Mouse (Mus musculus): Measurements from ENCODE around the gene Shc2. TPM values are rescaled to one million over a fixed set of nuclear protein-coding genes. Genes with fewer than 3 reads are reported as not detected.

The Shc2 gene
- polyA plus RNA-seq (2015; fragmentation: Nextera tagmentation; extraction: Ambion mirVana), result 24.5 and 26.5 TPM in 2 replicates

DNA sequence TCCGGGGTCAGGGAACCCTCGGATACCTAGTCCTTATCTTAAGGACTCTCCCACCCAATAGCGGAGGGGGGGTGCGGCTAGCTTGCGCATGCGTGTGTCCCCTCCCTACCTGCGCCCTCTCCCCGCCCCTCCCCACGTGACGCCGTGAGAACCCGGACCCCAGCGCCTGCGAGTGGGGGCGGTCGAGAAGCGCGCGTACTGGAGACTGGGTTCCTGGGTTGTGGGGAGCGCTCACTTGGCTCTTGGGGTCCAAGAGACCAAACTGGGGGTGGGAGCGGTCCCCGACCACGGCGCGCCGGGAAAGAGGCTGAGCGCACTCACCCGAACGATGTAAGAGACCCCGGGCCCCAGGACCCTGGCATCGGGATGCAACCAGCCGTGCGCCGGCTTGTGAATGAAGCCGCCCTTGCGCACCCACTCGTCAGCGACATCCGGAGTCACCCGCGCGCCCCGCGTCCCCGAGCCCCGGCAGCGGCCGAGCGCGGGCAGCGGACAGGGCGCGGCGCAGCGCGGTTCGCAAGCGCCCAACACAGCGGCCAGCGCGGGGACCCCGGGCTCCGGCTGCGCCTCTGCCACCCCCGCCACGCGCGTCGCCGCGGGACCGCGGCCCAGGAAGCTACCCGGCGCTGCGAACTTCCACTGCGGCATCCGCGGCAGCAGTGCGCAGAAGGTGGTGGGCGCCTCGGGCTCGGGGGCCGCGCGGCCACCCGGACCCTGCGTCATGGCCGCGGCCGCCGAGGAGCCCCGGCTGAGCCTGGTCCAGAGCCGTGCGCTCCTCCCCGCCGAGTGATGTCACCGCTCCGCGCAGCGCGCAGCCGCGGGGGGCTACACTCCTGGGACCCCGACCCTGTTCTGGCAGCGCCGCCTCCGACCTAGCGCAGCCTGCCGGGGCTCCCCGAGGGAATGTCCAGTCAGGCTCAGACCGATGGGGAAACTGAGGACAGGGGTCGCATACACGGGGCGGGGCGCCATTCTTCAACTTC, at the start of gene Shc2:
Gene Shc2 (minus strand): TSS at position 791 of the 983 bp plus-strand sequence.
- peaks cover 46% of the 10 kb centered on the region for H3K4me1 ChIP-seq (replicated peaks)
- H3K4me3 ChIP-seq, result peak within 1 kb of the TSS; percentile 80
- peak within 1 kb of the TSS; percentile 96 for H3K9ac ChIP-seq
- H3K36me3 ChIP-seq, result no peaks in the 10 kb centered on the region
- peaks cover 32% of the 10 kb centered on the region for H3K27me3 ChIP-seq
- peak within 1 kb of the TSS; percentile 96 for H3K27ac ChIP-seq
- no peaks in the 10 kb centered on the region for H3K9me3 ChIP-seq
- ATAC-seq (ENCODE audit: low FRiP score), result peak; percentile 84
- under 1% methylated on average over 109 of the region's 116 CpGs for WGBS
- peak within 1 kb of the TSS; percentile 80 for H3K4me2 ChIP-seq

- no peaks in the 10 kb centered on the region for H3K27me3 ChIP-seq
- no peak overlapping the region for H3K27ac ChIP-seq
- H3K9ac ChIP-seq, result no peak overlapping the region
- WGBS, result 97% methylated on average over 6 of the region's 6 CpGs
- H3K9me3 ChIP-seq, result no peaks in the 10 kb centered on the region
- H3K4me1 ChIP-seq (replicated peaks), result peaks cover 18% of the 10 kb centered on the region
- peaks cover 59% of the 10 kb centered on the region for H3K36me3 ChIP-seq
- no peak overlapping the region for H3K4me2 ChIP-seq
- no peak overlapping the region for H3K4me3 ChIP-seq
- no peak for ATAC-seq (ENCODE audit: low FRiP score)
These were observed 49.8 kb upstream of the Shc2 start for GRCm38 (mm10) chr10:79687513-79687912.

GRCm38 (mm10) chr10:79686691-79687090, 49.0 kb upstream of the Shc2 start:
- WGBS, result 100% methylated on average over 1 of the region's 1 CpGs
- no peak overlapping the region for H3K4me2 ChIP-seq
- no peak overlapping the region for H3K4me3 ChIP-seq
- no peak overlapping the region for H3K9ac ChIP-seq
- H3K4me1 ChIP-seq (replicated peaks), result peaks cover 18% of the 10 kb centered on the region
- H3K36me3 ChIP-seq, result peaks cover 59% of the 10 kb centered on the region
- no peak overlapping the region for H3K27ac ChIP-seq
- no peaks in the 10 kb centered on the region for H3K9me3 ChIP-seq
- no peaks in the 10 kb centered on the region for H3K27me3 ChIP-seq
- ATAC-seq (ENCODE audit: low FRiP score), result no peak

GRCm38 (mm10) chr10:79686219-79686618, 48.5 kb upstream of the Shc2 start:
- H3K27me3 ChIP-seq, result no peaks in the 10 kb centered on the region
- H3K9me3 ChIP-seq, result no peaks in the 10 kb centered on the region
- no peak overlapping the region for H3K4me3 ChIP-seq
- ATAC-seq (ENCODE audit: low FRiP score), result no peak
- H3K9ac ChIP-seq, result no peak overlapping the region
- H3K4me2 ChIP-seq, result no peak overlapping the region
- no peak overlapping the region for H3K27ac ChIP-seq
- H3K36me3 ChIP-seq, result peaks cover 59% of the 10 kb centered on the region
- H3K4me1 ChIP-seq (replicated peaks), result peaks cover 19% of the 10 kb centered on the region
- 91% methylated on average over 2 of the region's 2 CpGs for WGBS

DNA sequence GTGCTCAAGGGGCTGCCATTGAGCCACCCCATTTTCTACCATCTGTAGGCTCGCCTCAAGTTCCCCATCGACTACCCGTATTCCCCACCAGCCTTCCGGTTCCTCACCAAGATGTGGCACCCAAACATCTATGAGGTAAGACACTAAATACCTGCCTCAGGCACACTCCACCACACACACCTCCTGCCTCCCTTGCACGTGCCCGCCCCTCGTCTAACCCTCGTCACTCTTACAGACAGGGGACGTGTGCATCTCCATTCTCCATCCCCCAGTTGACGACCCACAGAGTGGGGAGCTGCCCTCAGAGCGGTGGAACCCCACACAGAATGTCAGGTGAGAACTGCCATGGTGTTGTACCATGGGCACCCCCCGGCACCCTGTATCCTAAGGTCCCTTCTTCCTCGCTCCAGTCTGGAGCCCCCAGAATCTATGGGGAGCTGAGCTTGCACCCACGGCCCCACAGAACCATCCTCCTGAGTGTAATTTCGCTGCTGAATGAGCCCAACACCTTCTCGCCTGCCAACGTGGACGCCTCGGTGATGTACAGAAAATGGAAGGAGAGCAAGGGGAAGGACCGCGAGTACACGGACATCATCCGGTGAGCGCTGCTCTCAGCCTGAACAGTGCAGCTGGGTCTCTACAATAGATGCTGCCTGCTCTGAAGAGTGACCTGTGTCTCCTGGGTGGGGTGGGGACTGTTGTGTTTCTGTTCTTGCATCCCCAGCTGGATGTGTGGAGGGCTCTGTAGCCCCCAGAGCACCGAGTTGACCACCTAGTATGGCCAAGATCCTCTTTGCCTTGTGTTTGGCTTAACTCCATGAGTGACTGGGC, 47.3 kb upstream of the Shc2 start:
- peaks cover 26% of the 10 kb centered on the region for H3K4me1 ChIP-seq (replicated peaks)
- H3K9ac ChIP-seq, result no peak overlapping the region
- ATAC-seq (ENCODE audit: low FRiP score), result no peak
- H3K36me3 ChIP-seq, result peaks cover 59% of the 10 kb centered on the region
- no peak overlapping the region for H3K4me2 ChIP-seq
- H3K4me3 ChIP-seq, result no peak overlapping the region
- H3K27ac ChIP-seq, result no peak overlapping the region
- H3K27me3 ChIP-seq, result no peaks in the 10 kb centered on the region
- 94% methylated on average over 25 of the region's 25 CpGs for WGBS
- no peaks in the 10 kb centered on the region for H3K9me3 ChIP-seq

GRCm38 (mm10) chr10:79683726-79684640, 46.3 kb upstream of the Shc2 start:
- Histone ChIP-seq H3K9me3 (no peaks in the 10 kb centered on the region), H3K4me2 (peak overlapping the region; percentile 97), H3K9ac (peak overlapping the region; percentile 90), H3K27ac (no peak overlapping the region), H3K4me3 (peak overlapping the region; percentile 88), H3K27me3 (no peaks in the 10 kb centered on the region), H3K4me1 (replicated peaks) (peaks cover 26% of the 10 kb centered on the region), H3K36me3 (peaks cover 50% of the 10 kb centered on the region)
- WGBS, result 89% methylated on average over 6 of the region's 6 CpGs
- no peak for ATAC-seq (ENCODE audit: low FRiP score)

DNA sequence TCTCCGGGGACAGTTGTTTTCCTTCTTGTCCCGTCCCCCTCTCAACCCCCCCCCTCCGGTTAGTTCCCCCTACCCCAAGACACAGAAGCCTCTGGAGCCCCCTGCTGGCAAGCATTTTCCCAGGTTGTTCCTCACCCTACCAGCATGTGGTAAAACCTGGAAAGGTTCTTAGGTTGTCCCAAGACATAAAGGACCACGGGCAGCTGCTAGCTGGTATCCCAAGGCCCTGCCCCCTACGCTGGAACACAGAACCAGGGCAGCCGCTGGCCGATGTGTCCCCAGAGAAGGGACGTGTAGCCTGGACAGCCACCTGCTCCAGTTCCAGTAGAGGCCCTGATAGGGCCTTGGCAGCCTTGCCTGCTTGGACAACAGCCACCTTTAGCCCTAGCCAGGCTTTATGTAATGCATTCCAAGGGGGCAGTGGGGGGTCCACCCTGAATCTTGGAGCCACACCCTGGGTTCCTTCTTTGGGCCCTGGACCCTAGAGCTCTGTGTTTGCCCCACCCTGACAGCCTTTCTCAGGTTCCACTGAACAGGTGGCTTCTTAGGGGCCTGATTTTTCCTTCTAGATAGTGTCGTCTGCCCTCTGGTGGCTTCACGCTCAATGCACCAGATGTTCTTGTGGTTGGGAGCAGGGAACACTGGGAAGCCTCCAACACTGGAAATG, 45.3 kb upstream of the Shc2 start:
- Histone ChIP-seq H3K4me1 (replicated peaks) (peaks cover 26% of the 10 kb centered on the region), H3K36me3 (peaks cover 40% of the 10 kb centered on the region), H3K27ac (peak overlapping the region; percentile 73; the same call in 1 of the 2 replicates), H3K9ac (peak overlapping the region; percentile 90), H3K27me3 (no peaks in the 10 kb centered on the region), H3K4me2 (peak overlapping the region; percentile 97), H3K4me3 (peak overlapping the region; percentile 88), H3K9me3 (no peaks in the 10 kb centered on the region)
- no peak for ATAC-seq (ENCODE audit: low FRiP score)
- WGBS, result 7% methylated on average over 10 of the region's 10 CpGs

DNA sequence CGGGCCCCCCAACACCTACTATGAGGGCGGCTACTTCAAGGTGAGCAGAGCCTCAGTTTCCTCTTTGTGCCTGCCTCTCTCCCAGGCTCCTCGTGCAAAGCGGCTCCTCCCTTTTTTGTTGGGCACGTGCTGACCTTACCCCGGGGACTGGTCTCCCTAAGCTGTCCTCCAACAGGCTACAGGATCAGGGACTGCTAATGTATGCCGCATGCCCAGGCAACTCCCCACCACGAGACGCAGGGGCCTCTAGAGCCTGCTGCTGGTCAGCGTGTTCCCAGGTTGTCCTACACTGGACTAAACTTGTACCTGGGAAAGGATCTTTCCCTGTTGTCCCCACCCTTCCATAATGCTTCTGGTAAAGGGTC, 44.8 kb upstream of the Shc2 start:
- no peaks in the 10 kb centered on the region for H3K27me3 ChIP-seq
- no peaks in the 10 kb centered on the region for H3K9me3 ChIP-seq
- peaks cover 26% of the 10 kb centered on the region for H3K4me1 ChIP-seq (replicated peaks)
- peak overlapping the region; percentile 73 for H3K27ac ChIP-seq
- H3K36me3 ChIP-seq, result peaks cover 35% of the 10 kb centered on the region
- H3K4me2 ChIP-seq, result peak overlapping the region; percentile 97
- WGBS, result 0% methylated on average over 10 of the region's 10 CpGs
- peak overlapping the region; percentile 90 for H3K9ac ChIP-seq
- ATAC-seq (ENCODE audit: low FRiP score), result peak; percentile 5
- peak overlapping the region; percentile 88 for H3K4me3 ChIP-seq

DNA sequence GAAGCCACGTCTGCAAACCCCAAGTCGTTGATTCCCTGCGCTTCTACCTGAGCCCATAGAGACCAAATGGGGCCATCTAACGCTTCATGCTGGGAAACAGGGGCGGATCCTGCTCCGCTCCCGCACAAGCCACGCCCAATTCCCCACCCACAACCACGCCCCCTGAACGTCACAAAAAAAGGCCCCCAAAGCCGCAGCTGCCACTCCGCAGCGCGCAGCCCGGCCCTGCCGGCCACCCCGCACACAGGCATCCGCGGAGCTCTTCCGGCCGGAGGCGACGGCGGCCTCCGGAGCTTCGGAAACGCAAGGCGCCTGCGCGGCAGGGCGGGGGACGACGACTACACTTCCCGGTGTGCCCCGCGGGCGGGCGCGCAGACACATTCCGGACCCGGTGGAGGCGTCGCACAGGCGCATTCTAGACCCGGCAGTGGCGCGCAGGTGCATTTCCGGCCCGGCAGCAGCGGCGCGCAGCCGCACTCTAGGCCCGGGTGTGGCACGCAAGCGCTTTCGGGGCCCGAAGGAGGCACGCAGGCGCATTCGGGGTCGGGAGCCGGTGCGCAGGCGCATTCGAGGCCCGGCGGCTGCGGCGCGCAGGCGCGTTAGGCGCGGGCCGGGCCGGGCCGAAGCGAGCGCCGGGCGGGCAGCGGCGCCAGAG, 44.0 kb upstream of the Shc2 start, which contains the start of gene Cdc34:
Gene Cdc34 (plus strand): TSS at position 605 of the 655 bp plus-strand sequence.
- H3K9me3 ChIP-seq, result no peaks in the 10 kb centered on the region
- peak within 1 kb of the TSS; percentile 97 for H3K4me2 ChIP-seq
- peak within 1 kb of the TSS; percentile 88 for H3K4me3 ChIP-seq
- under 1% methylated on average over 74 of the region's 84 CpGs for WGBS
- peak within 1 kb of the TSS; percentile 92 for H3K27ac ChIP-seq
- H3K36me3 ChIP-seq, result peaks cover 27% of the 10 kb centered on the region
- peaks cover 26% of the 10 kb centered on the region for H3K4me1 ChIP-seq (replicated peaks)
- no peaks in the 10 kb centered on the region for H3K27me3 ChIP-seq
- peak within 1 kb of the TSS; percentile 90 for H3K9ac ChIP-seq
- peak; percentile 93 for ATAC-seq (ENCODE audit: low FRiP score)

DNA sequence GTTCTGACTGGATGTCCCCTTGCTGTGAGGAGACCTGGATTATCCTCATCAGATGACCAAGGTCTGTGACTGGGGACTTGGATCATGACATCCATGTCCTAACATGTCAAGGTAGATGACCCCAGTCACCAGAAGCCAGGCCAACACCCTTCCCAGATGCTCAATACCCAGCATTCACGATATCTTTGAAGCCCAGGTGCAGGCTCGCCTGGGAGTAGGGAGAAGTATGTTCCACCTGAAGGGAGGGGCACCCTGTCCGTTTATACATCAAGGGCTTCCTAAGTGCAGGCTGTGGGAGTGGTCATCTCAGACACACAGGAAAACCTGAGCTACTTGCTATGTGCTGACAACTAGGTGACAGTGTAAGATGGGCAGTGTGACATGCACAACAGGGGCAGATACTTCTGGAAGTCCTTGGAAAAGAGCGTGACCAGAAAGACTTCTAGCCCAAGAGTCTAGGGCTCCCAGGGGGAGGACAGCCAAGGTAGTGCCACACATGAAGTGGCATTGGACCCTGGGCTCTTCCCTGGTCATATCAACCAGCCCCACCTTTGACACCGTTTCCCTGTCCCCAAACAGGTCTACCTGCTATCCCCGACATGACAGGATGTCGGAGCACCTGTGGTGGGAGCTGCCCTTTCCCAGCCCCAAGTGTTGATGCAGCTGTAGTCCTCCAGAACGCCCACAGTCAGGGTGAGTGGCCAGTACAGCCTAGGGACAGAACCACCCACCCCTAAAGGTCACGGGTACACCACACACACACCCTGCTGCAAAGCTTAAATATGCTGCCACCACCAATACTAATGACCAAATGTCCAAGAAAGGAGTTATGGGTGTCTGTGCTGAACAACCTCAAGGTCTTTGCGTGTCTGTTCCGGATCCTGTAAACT, 43.1 kb upstream of the Shc2 start:
- WGBS, result 40% methylated on average over 11 of the region's 11 CpGs

More for the DNA sequence above, 43.1 kb upstream of the Shc2 start:
- Histone ChIP-seq H3K4me1 (replicated peaks) (peaks cover 26% of the 10 kb centered on the region), H3K36me3 (peaks cover 27% of the 10 kb centered on the region), H3K27me3 (no peaks in the 10 kb centered on the region), H3K9ac (peak overlapping the region; percentile 90), H3K4me3 (peak overlapping the region; percentile 88), H3K4me2 (peak overlapping the region; percentile 65), H3K27ac (peak overlapping the region; percentile 92), H3K9me3 (no peaks in the 10 kb centered on the region)
- peak; percentile 26 for ATAC-seq (ENCODE audit: low FRiP score)

Measured in hindbrain, embryonic 13.5 days (tissue).